Mouse (Mus musculus): ENCODE data around the gene Tex14. TPM values are rescaled to one million over a fixed set of nuclear protein-coding genes. Genes with fewer than 3 reads are reported as not detected.
"Not testable (repeated sequence)": the region's sequence is repeated elsewhere in the genome, so short reads cannot be mapped to it uniquely, and the experiment has no call there.

The Tex14 gene
- polyA plus RNA-seq, 1 experiment from 2014 or later: 0.36 TPM

- peak overlapping the region; percentile 34; the same call in 1 of the 2 replicates for H3K4me2 ChIP-seq (ENCODE audit: low read depth, low read length)
- no peaks in the 10 kb centered on the region for H3K36me3 ChIP-seq (ENCODE audit: control insufficient read depth, insufficient read depth, low read length)
- ATAC-seq (ENCODE audit: insufficient read depth, low FRiP score): no peak
- 0 out of 2 replicates have a peak, but pooled peaks cover 13% of the 10 kb centered on the region for H3K4me1 ChIP-seq (ENCODE audit: control insufficient read depth, insufficient read depth, low read length)
- H3K4me3 ChIP-seq (replicated peaks; ENCODE audit: low read length): no peak overlapping the region
- no peaks in the 10 kb centered on the region for H3K9me3 ChIP-seq (replicated peaks; ENCODE audit: control insufficient read depth, low read length)
- 8% methylated on average over 16 of the region's 16 CpGs for WGBS
- H3K27ac ChIP-seq (ENCODE audit: low read length): 0 out of 2 replicates have a peak overlapping the region, but pooled peaks have one; percentile 23
- no peaks in the 10 kb centered on the region for H3K27me3 ChIP-seq (ENCODE audit: control insufficient read depth, insufficient read depth, low read length)
- H3K9ac ChIP-seq (ENCODE audit: low read length): peak overlapping the region; percentile 12; the same call in 1 of the 2 replicates
Observed at GRCm38 (mm10) chr11:87444735-87445428, 40.0 kb downstream of the Tex14 start.

GRCm38 (mm10) chr11:87445593-87445992 lies 40.7 kb downstream of the Tex14 start:
- H3K9ac ChIP-seq (ENCODE audit: low read length); H3K9me3 ChIP-seq (replicated peaks; ENCODE audit: control insufficient read depth, low read length); ATAC-seq (ENCODE audit: insufficient read depth, low FRiP score); H3K27me3 ChIP-seq (ENCODE audit: control insufficient read depth, insufficient read depth, low read length); H3K36me3 ChIP-seq (ENCODE audit: control insufficient read depth, insufficient read depth, low read length); H3K27ac ChIP-seq (ENCODE audit: low read length); H3K4me3 ChIP-seq (replicated peaks; ENCODE audit: low read length); H3K4me2 ChIP-seq (ENCODE audit: low read depth, low read length): not testable (repeated sequence)
- WGBS: 83% methylated on average over 2 of the region's 4 CpGs
- H3K4me1 ChIP-seq (ENCODE audit: control insufficient read depth, insufficient read depth, low read length): 0 out of 2 replicates have a peak, but pooled peaks cover 13% of the 10 kb centered on the region

- Histone ChIP-seq H3K36me3 (ENCODE audit: control insufficient read depth, insufficient read depth, low read length) (no peaks in the 10 kb centered on the region), H3K4me2 (ENCODE audit: low read depth, low read length) (no peak overlapping the region), H3K27me3 (ENCODE audit: control insufficient read depth, insufficient read depth, low read length) (no peaks in the 10 kb centered on the region), H3K9ac (ENCODE audit: low read length) (no peak overlapping the region), H3K27ac (ENCODE audit: low read length) (no peak overlapping the region), H3K4me1 (ENCODE audit: control insufficient read depth, insufficient read depth, low read length) (0 out of 2 replicates have a peak, but pooled peaks cover 9% of the 10 kb centered on the region), H3K9me3 (replicated peaks; ENCODE audit: control insufficient read depth, low read length) (no peaks in the 10 kb centered on the region), H3K4me3 (replicated peaks; ENCODE audit: low read length) (no peak overlapping the region)
- ATAC-seq (ENCODE audit: insufficient read depth, low FRiP score): no peak
- 83% methylated on average over 3 of the region's 3 CpGs for WGBS
Observed at GRCm38 (mm10) chr11:87446159-87446558, 41.3 kb downstream of the Tex14 start.

GRCm38 (mm10) chr11:87447429-87447828 lies 42.6 kb downstream of the Tex14 start:
- Histone ChIP-seq H3K36me3 (ENCODE audit: control insufficient read depth, insufficient read depth, low read length) (no peaks in the 10 kb centered on the region), H3K27ac (ENCODE audit: low read length) (no peak overlapping the region), H3K4me2 (ENCODE audit: low read depth, low read length) (no peak overlapping the region), H3K4me3 (replicated peaks; ENCODE audit: low read length) (no peak overlapping the region), H3K27me3 (ENCODE audit: control insufficient read depth, insufficient read depth, low read length) (no peaks in the 10 kb centered on the region), H3K4me1 (ENCODE audit: control insufficient read depth, insufficient read depth, low read length) (0 out of 2 replicates have a peak, but pooled peaks cover 7% of the 10 kb centered on the region), H3K9ac (ENCODE audit: low read length) (no peak overlapping the region), H3K9me3 (replicated peaks; ENCODE audit: control insufficient read depth, low read length) (no peaks in the 10 kb centered on the region)
- no peak for ATAC-seq (ENCODE audit: insufficient read depth, low FRiP score)

GRCm38 (mm10) chr11:87448081-87448475 lies 43.2 kb downstream of the Tex14 start:
- not testable (repeated sequence) for H3K4me1 ChIP-seq (ENCODE audit: control insufficient read depth, insufficient read depth, low read length); H3K36me3 ChIP-seq (ENCODE audit: control insufficient read depth, insufficient read depth, low read length); H3K27me3 ChIP-seq (ENCODE audit: control insufficient read depth, insufficient read depth, low read length); H3K9me3 ChIP-seq (replicated peaks; ENCODE audit: control insufficient read depth, low read length)
- H3K9ac ChIP-seq (ENCODE audit: low read length): peak overlapping the region; percentile 57
- peak overlapping the region; percentile 45 for H3K4me3 ChIP-seq (replicated peaks; ENCODE audit: low read length)
- ATAC-seq (ENCODE audit: insufficient read depth, low FRiP score): peak; percentile 95
- under 1% methylated on average over 31 of the region's 34 CpGs for WGBS
- peak overlapping the region; percentile 69 for H3K4me2 ChIP-seq (ENCODE audit: low read depth, low read length)
- 0 out of 2 replicates have a peak overlapping the region, but pooled peaks have one; percentile 34 for H3K27ac ChIP-seq (ENCODE audit: low read length)

GRCm38 (mm10) chr11:87448476-87449199 lies 43.8 kb downstream of the Tex14 start:
- peak overlapping the region; percentile 77 for H3K27ac ChIP-seq (ENCODE audit: low read length)
- H3K4me1 ChIP-seq (ENCODE audit: control insufficient read depth, insufficient read depth, low read length); H3K27me3 ChIP-seq (ENCODE audit: control insufficient read depth, insufficient read depth, low read length); H3K9me3 ChIP-seq (replicated peaks; ENCODE audit: control insufficient read depth, low read length); H3K36me3 ChIP-seq (ENCODE audit: control insufficient read depth, insufficient read depth, low read length); H3K4me2 ChIP-seq (ENCODE audit: low read depth, low read length); H3K4me3 ChIP-seq (replicated peaks; ENCODE audit: low read length); H3K9ac ChIP-seq (ENCODE audit: low read length): not testable (repeated sequence)
- ATAC-seq (ENCODE audit: insufficient read depth, low FRiP score): peak; percentile 95
- 2% methylated on average over 6 of the region's 32 CpGs for WGBS

GRCm38 (mm10) chr11:87449200-87449547 lies 44.3 kb downstream of the Tex14 start:
- Histone ChIP-seq H3K27me3 (ENCODE audit: control insufficient read depth, insufficient read depth, low read length) (no peaks in the 10 kb centered on the region), H3K4me2 (ENCODE audit: low read depth, low read length) (no peak overlapping the region), H3K27ac (ENCODE audit: low read length) (peak overlapping the region; percentile 77), H3K9me3 (replicated peaks; ENCODE audit: control insufficient read depth, low read length) (no peaks in the 10 kb centered on the region), H3K36me3 (ENCODE audit: control insufficient read depth, insufficient read depth, low read length) (no peaks in the 10 kb centered on the region), H3K4me1 (ENCODE audit: control insufficient read depth, insufficient read depth, low read length) (peaks cover 9% of the 10 kb centered on the region; the same call in 1 of the 2 replicates), H3K9ac (ENCODE audit: low read length) (no peak overlapping the region), H3K4me3 (replicated peaks; ENCODE audit: low read length) (no peak overlapping the region)
- no peak for ATAC-seq (ENCODE audit: insufficient read depth, low FRiP score)
- WGBS: 10% methylated on average over 3 of the region's 3 CpGs

- H3K9ac ChIP-seq (ENCODE audit: low read length); H3K4me2 ChIP-seq (ENCODE audit: low read depth, low read length); ATAC-seq (ENCODE audit: insufficient read depth, low FRiP score); H3K36me3 ChIP-seq (ENCODE audit: control insufficient read depth, insufficient read depth, low read length); H3K4me3 ChIP-seq (replicated peaks; ENCODE audit: low read length); H3K4me1 ChIP-seq (ENCODE audit: control insufficient read depth, insufficient read depth, low read length); H3K9me3 ChIP-seq (replicated peaks; ENCODE audit: control insufficient read depth, low read length); H3K27ac ChIP-seq (ENCODE audit: low read length); H3K27me3 ChIP-seq (ENCODE audit: control insufficient read depth, insufficient read depth, low read length): not testable (repeated sequence)
- WGBS: 56% methylated on average over 5 of the region's 5 CpGs
Observed at GRCm38 (mm10) chr11:87449847-87450246, 45.0 kb downstream of the Tex14 start.

GRCm38 (mm10) chr11:87452779-87453178 lies 47.9 kb downstream of the Tex14 start:
- H3K27me3 ChIP-seq (ENCODE audit: control insufficient read depth, insufficient read depth, low read length); H3K4me1 ChIP-seq (ENCODE audit: control insufficient read depth, insufficient read depth, low read length); H3K4me3 ChIP-seq (replicated peaks; ENCODE audit: low read length); ATAC-seq (ENCODE audit: insufficient read depth, low FRiP score); H3K36me3 ChIP-seq (ENCODE audit: control insufficient read depth, insufficient read depth, low read length); H3K9me3 ChIP-seq (replicated peaks; ENCODE audit: control insufficient read depth, low read length); H3K9ac ChIP-seq (ENCODE audit: low read length); H3K4me2 ChIP-seq (ENCODE audit: low read depth, low read length); H3K27ac ChIP-seq (ENCODE audit: low read length): not testable (repeated sequence)
- 75% methylated on average over 6 of the region's 8 CpGs for WGBS

All from stomach, embryonic 16.5 days (tissue).